Mouse (Mus musculus): ENCODE measurements around the gene Erbin. TPM values are rescaled to one million over a fixed set of nuclear protein-coding genes. Genes with fewer than 3 reads are reported as not detected.

Gene Erbin
- 100 to 1,000 TPM; 113 to 116 TPM for total RNA-seq (2023)

DNA sequence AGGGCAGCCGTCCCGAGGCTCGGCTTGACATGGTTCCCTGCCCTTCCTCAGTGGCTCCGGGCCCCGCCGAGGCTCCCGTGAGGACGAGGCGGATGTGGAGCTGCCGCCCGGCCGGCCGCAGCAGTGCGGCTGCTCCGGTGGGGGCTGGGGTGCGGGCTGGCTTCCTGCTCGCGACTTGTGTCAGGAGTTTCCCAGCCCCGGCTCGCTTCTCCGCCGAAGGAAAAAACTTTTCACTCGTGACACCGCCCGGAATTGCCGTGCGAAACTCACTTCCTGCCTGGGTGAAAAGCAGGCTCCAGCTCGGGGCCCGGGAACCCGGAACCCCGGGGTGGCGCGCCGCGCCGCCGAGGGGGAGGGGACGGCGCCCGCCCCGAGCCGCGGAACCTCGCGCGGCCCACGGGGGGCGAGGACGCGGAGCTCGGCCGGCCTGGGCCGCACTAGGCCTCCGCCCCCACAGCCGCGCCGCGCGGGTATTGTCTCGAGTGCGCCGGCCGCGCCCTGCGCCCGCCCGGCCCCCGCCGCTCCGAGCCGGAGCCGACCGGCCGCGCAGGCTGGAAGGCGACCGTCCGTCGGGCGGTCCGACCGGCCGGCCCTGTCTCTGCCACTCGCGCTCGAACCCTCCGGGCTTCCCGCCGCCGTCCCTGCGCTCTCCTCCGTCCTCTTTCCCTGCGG lies at the start of gene Erbin:
TSS of gene Erbin (minus strand) at position 254 of the 672 bp plus-strand sequence.

GRCm38 (mm10) chr13:103774119-103774757 lies 146.1 kb downstream of the Erbin start, which contains the start of gene Srek1:
Gene Srek1 (minus strand): TSS chr13:103774608.

Other genes with a start within 250 kb of the Erbin start
- 100 to 1,000 TPM in 1 of 2 experiments, 10 to 100 TPM in 1; 83.3 to 101 TPM for gene Srek1, start 145.9 kb downstream of the Erbin start, total RNA-seq (2023)
- gene Nln, start 189.1 kb upstream of the Erbin start, total RNA-seq (2023) = 10 to 100 TPM; 31.1 to 45.2 TPM
- 1 to 10 TPM in 1 of 2 experiments, under 1 TPM in 1; 0.58 to 1.3 TPM for gene Sgtb, start 189.2 kb upstream of the Erbin start, total RNA-seq (2023)